Mouse (Mus musculus) neural tube, embryonic 15.5 days (tissue): ENCODE data around the gene Fau. TPM values are rescaled to one million over a fixed set of nuclear protein-coding genes. Genes with fewer than 3 reads are reported as not detected.

Source experiments
- ATAC-seq: fragments of 200-750 bp; cut with Nextera tagmentation; 2 replicates; pipeline ENCODE4 v1.8.0; 2017; ENCODE audit warnings: mild to moderate bottlenecking, moderate TSS enrichment, moderate library complexity; ENCODE audit not compliant: low FRiP score
- H3K27ac ChIP-seq: fragments of 300-500 bp; sonication (generic); replicated peaks from 2 replicates; pipeline ENCODE4 v1.5.1; 2015; ENCODE audit warnings: mild to moderate bottlenecking, inconsistent platforms
- H3K27me3 ChIP-seq: fragments of 300-500 bp; sonication (generic); replicated peaks from 2 replicates; pipeline ENCODE4 v1.6.1; 2015; ENCODE audit warnings: inconsistent platforms
- H3K36me3 ChIP-seq: fragments of 300-500 bp; sonication (generic); 2 replicates; pipeline ENCODE4 v1.6.1; 2015; ENCODE audit warnings: inconsistent platforms
- H3K4me1 ChIP-seq: fragments of 300-500 bp; sonication (generic); 2 replicates; pipeline ENCODE4 v1.6.1; 2015; ENCODE audit warnings: inconsistent platforms
- H3K4me2 ChIP-seq: fragments of 300-500 bp; sonication (generic); 2 replicates; pipeline ENCODE4 v1.6.1; 2015; ENCODE audit warnings: inconsistent platforms, mild to moderate bottlenecking, moderate library complexity
- H3K4me3 ChIP-seq: fragments of 300-500 bp; sonication (generic); replicated peaks from 2 replicates; pipeline ENCODE4 v1.5.1; 2015; ENCODE audit warnings: mild to moderate bottlenecking, inconsistent platforms
- H3K9ac ChIP-seq: fragments of 300-500 bp; sonication (generic); replicated peaks from 2 replicates; pipeline ENCODE4 v1.6.1; 2015; ENCODE audit warnings: mild to moderate bottlenecking, inconsistent platforms
- H3K9me3 ChIP-seq: fragments of 300-500 bp; sonication (generic); replicated peaks from 2 replicates; pipeline ENCODE4 v1.6.1; 2016; ENCODE audit warnings: inconsistent platforms
- WGBS: fragments of 180-500 bp; shearing (Covaris S2); methylation state at CpG from one replicate; pipeline ENCODE4 v1.1.7; 2015; ENCODE audit warnings: mixed read lengths; 5-methylcytosine and 5-hydroxymethylcytosine counted together
- polyA plus RNA-seq: library from polyadenylated mRNA; unstranded; fragments of >200 nt; fragmentation: Nextera tagmentation; extraction: Ambion mirVana; gene quantifications from 2 replicates; pipeline ENCODE4 v1.2.1, GENCODE M21; 2015

The Fau gene
- 522 and 591 TPM in 2 replicates for polyA plus RNA-seq

DNA sequence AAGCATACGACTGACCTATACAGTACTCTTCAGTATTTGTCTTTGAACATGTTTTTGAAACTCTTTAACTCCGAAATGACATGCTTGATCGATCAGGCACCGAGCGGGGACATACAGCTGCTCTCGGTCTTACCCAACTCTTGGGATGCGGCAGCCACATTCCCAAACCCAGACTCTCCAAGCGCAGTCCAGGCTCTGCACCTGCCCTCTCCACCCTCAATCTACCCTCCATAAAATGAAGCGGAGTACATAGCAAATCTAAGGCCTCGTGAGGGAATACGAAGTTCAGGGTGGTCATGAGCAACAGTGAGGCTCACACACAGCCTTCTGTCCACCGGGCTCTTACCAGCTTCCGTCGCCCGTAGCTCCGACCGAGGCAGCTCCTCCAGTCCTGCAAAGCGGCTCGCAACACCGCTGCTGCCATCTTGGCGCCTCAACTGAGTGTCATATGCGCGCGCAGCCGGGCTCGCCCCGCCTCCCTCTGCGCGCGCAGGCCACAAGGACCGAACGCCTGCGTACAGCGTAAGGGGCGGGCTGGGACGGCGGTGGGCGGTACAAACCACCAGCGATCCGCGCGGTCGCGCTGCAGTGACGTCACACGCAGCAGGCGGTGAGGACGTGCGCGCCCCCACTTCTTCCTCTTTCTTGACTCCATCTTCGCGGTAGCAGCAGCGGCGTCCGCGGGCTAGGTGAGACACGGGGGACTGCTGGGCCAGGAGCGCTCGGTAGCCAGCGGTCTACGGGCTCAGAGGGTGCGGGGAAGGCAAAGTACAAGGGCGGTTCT is at the start of gene Fau, which contains the start of gene Mrpl49:
TSS of gene Fau (plus strand) at position 532 of the 784 bp plus-strand sequence.
TSS of gene Mrpl49 (minus strand) at position 473 of the 784 bp plus-strand sequence.
- H3K4me2 ChIP-seq, result peak within 1 kb of the TSS; percentile 83
- under 1% methylated on average over 57 of the region's 63 CpGs for WGBS
- peaks cover 42% of the 10 kb centered on the region for H3K36me3 ChIP-seq
- peak within 1 kb of the TSS; percentile 91 for H3K9ac ChIP-seq
- peak within 1 kb of the TSS; percentile 91 for H3K4me3 ChIP-seq
- no peaks in the 10 kb centered on the region for H3K27me3 ChIP-seq
- ATAC-seq, result peak; percentile 90
- H3K27ac ChIP-seq, result peak within 1 kb of the TSS; percentile 87
- no peaks in the 10 kb centered on the region for H3K9me3 ChIP-seq
- H3K4me1 ChIP-seq, result peaks cover 49% of the 10 kb centered on the region

DNA sequence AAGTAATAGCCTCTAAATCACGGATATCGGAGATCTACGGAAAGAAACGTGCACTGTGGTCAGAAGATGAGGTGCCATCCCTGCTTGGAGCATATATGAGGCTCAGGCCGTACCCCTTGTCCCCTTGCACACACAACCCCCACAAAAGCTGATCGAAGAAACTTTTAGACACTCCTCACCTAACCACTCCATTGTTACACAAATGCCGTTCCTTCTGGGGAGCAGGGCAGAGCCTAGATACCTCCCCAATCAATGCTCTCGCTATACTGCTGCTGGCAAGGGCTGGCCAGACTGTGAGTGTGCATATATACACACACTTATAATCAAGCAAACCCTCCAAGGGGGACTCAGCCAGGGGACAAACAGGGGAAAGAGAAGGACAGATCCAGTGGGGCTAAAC is 48.5 kb upstream of the Fau start:
- Histone ChIP-seq H3K9ac (no peak overlapping the region), H3K4me1 (no peaks in the 10 kb centered on the region), H3K4me2 (no peak overlapping the region), H3K4me3 (no peak overlapping the region), H3K27me3 (peaks cover 7% of the 10 kb centered on the region), H3K9me3 (no peaks in the 10 kb centered on the region), H3K36me3 (no peaks in the 10 kb centered on the region), H3K27ac (no peak overlapping the region)
- WGBS, result 74% methylated on average over 8 of the region's 8 CpGs
- no peak for ATAC-seq

DNA sequence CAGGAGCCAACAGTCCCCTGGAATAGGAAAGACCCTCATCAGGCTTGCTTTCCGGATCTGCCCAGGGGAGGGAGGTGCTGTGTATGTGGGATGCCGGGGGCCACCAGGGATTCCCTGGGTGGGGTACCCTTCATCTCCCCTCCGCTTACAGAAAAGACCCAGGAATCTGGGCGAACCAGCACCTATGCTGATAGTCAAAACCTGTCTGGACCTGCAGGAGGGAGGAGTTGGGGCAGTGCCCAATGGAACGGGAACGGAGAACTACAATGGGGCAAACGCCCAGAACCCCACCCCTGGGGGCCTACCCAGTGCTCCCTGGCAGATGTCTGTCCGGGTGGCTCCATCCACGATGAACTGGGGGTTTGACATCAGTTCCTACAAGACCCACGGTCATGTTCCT is 44.0 kb upstream of the Fau start:
- H3K4me1 ChIP-seq, result peaks cover 20% of the 10 kb centered on the region
- no peak for ATAC-seq
- no peak overlapping the region for H3K9ac ChIP-seq
- peaks cover 29% of the 10 kb centered on the region for H3K27me3 ChIP-seq
- H3K27ac ChIP-seq, result no peak overlapping the region
- no peaks in the 10 kb centered on the region for H3K9me3 ChIP-seq
- no peak overlapping the region for H3K4me3 ChIP-seq
- H3K36me3 ChIP-seq, result no peaks in the 10 kb centered on the region
- 91% methylated on average over 10 of the region's 10 CpGs for WGBS
- H3K4me2 ChIP-seq, result no peak overlapping the region

DNA sequence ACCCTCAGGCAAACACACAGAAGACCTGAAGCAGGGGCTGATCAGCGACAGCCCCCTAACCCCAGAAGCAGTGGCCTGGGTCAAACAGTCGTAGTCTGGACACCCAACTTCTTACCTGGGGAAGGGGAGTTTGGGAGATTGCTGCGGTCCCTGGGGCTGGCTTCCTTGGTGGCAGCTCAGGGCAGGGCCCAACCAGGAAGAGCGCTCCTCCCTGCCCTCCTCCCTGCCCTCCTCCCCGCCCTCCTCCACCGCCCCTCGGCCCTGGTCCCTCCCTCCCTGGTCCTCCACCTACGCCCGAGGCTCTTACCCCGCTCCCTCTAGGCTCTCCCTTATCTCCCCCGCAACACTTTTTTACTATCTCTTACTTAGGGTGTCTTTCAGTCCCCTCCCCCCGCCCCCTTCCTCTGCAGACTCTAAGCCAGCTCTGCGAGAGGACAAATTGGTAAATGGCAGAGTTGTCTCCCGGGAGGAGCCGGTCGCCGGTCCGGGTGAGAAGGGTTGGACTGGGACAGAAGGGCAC is 42.6 kb upstream of the Fau start:
- H3K27ac ChIP-seq, result peak overlapping the region; percentile 18; the same call in 1 of the 2 replicates
- H3K9ac ChIP-seq, result peak overlapping the region; percentile 60
- peaks cover 29% of the 10 kb centered on the region for H3K27me3 ChIP-seq
- peak overlapping the region; percentile 84 for H3K4me2 ChIP-seq
- WGBS, result 2% methylated on average over 16 of the region's 18 CpGs
- no peaks in the 10 kb centered on the region for H3K9me3 ChIP-seq
- peak overlapping the region; percentile 49 for H3K4me3 ChIP-seq
- no peaks in the 10 kb centered on the region for H3K36me3 ChIP-seq
- H3K4me1 ChIP-seq, result peaks cover 21% of the 10 kb centered on the region
- ATAC-seq, result peak; percentile 40; the same call in 1 of the 2 replicates

DNA sequence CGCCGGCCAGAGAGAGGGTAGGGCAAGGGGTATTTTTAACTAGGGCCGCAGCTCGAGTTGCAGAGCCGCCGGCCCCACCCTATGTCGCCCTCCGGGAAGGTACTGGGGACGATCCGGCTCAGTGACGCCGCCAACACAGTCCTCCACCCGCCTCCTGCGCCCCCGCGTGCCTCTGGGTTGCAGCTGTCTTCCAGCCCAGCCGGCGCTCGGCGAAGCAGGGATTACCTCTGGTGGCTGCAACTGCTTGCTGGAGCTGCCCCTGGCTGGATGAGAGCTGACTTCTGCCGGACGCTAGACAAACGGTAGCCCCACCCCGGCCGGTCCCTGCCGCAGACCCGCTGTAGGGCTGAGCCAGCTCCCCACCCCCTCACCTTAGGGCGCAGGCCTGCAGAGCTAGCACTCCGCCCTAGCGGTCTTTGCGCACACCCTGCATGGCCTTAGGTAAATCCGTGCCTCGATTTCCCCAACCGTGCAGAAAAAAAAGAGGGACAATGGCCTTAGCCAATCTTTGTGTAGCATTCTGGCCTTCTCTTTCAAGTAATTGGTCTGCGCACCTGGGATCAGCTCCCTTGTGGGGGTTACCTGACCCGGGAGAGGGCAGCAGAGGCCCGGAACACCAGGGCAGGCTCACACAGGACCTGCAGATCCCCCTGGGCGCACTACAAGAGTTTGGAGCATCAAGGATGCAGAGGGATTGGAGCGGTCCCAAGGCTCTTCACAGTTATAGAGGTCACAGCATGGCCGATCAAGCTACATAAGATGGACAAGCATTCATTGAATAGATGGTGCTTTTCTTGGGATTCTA is 41.9 kb upstream of the Fau start, which contains the start of gene Capn1:
TSS of gene Capn1 (minus strand) at position 387 of the 805 bp plus-strand sequence.
- ATAC-seq, result peak; percentile 82; the same call in 1 of the 2 replicates
- peak within 1 kb of the TSS; percentile 18; the same call in 1 of the 2 replicates for H3K27ac ChIP-seq
- H3K4me1 ChIP-seq, result peaks cover 21% of the 10 kb centered on the region
- H3K4me2 ChIP-seq, result peak within 1 kb of the TSS; percentile 84
- peaks cover 29% of the 10 kb centered on the region for H3K27me3 ChIP-seq
- H3K4me3 ChIP-seq, result peak within 1 kb of the TSS; percentile 49
- WGBS, result 2% methylated on average over 40 of the region's 40 CpGs
- no peaks in the 10 kb centered on the region for H3K9me3 ChIP-seq
- H3K36me3 ChIP-seq, result no peaks in the 10 kb centered on the region
- peak within 1 kb of the TSS; percentile 60 for H3K9ac ChIP-seq

DNA sequence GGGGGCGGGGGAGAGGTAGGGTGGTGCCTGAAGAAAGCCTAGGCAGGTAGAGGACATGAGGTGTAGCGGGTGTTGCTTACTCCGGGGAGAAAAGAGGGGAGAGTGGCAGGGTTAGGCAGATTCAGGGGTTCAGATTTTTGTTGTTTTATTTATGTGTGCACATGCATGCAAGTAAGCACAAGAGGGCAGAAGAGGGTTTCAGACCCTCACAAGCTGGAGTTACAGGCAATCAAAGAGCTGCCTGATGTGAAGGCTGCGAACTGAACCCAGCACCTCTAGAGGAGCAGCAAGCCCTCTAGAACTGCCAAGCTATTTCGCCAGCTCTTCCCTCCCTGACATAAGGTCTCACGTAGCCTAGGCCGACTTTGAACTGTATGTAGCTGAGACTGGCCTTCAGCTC is 41.1 kb upstream of the Fau start:
- peak overlapping the region; percentile 84 for H3K4me2 ChIP-seq
- peaks cover 29% of the 10 kb centered on the region for H3K27me3 ChIP-seq
- no peak overlapping the region for H3K27ac ChIP-seq
- WGBS, result 44% methylated on average over 7 of the region's 7 CpGs
- H3K4me1 ChIP-seq, result peaks cover 21% of the 10 kb centered on the region
- H3K9ac ChIP-seq, result no peak overlapping the region
- no peak for ATAC-seq
- H3K4me3 ChIP-seq, result no peak overlapping the region
- H3K36me3 ChIP-seq, result no peaks in the 10 kb centered on the region
- no peaks in the 10 kb centered on the region for H3K9me3 ChIP-seq

DNA sequence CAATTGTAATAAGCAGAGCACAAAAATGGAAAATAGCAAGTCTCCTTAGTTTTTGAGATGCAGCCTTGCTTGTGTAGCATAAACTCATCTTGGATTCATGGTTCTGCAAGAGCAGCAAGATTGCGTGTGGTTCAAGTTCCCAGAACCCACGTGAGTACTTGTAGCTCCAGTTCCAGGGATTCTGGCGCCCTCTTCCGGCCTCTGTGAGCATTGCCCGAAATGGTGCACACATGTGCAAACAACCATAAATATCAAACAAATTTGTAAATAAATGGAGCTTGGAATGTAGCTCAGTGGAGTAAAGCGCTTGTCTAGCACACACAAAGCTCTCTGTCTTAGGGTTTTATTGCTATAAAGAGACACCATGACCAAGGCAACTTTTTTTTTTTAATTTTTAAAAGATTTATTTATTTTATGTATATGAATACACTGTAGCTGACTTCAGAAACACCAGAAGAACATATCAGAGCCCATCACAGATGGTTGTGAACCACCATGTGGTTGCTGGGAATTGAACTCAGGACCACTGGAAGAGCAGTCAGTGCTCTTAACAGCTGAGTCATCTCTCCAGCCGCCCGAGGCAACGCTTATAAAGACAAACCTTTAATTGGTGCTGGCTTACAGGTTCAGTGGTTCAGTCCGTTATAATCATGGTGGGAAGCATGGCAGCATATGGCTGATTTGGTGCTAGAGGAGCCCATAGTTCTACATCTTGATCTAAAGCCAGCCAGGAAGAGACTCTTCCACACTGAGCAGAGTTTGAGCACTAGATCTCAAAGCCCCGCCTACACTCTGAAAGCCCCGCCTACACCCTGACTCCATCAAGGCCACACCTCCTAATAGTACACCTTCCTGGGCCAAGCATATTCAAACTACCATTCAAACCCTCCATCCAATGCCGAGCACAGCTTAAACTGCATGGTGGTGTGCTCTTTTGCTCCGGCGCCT is 39.2 kb upstream of the Fau start:
- WGBS, result 29% methylated on average over 15 of the region's 15 CpGs
- no peak overlapping the region for H3K4me2 ChIP-seq
- no peaks in the 10 kb centered on the region for H3K9me3 ChIP-seq
- no peak for ATAC-seq
- H3K4me3 ChIP-seq, result no peak overlapping the region
- peaks cover 21% of the 10 kb centered on the region for H3K4me1 ChIP-seq
- H3K36me3 ChIP-seq, result no peaks in the 10 kb centered on the region
- H3K9ac ChIP-seq, result no peak overlapping the region
- no peak overlapping the region for H3K27ac ChIP-seq
- peaks cover 29% of the 10 kb centered on the region for H3K27me3 ChIP-seq

DNA sequence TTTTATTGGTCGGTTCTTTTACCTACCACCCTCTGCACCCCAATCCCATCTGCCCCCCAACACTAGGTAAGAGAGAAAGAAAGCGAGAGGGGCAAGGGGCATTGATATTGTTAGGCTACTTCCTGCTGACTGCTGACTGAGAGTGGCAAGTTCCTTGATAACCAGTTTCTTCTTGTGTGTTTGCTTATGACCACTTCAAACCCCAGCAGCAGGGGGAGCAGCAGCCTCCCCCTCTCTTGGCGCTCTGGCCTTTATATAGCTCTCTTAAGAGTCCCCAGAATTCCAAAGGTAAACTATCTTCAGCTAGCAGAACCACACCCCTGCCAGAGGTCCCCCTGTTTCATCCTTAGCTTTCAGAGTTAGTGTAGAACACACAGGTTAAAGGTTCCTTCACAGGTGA is 37.4 kb upstream of the Fau start:
- Histone ChIP-seq H3K4me3 (no peak overlapping the region), H3K9me3 (no peaks in the 10 kb centered on the region), H3K4me1 (peaks cover 15% of the 10 kb centered on the region), H3K36me3 (no peaks in the 10 kb centered on the region), H3K27ac (no peak overlapping the region), H3K9ac (no peak overlapping the region), H3K27me3 (peaks cover 18% of the 10 kb centered on the region), H3K4me2 (no peak overlapping the region)
- 63% methylated on average over 3 of the region's 3 CpGs for WGBS
- no peak for ATAC-seq

DNA sequence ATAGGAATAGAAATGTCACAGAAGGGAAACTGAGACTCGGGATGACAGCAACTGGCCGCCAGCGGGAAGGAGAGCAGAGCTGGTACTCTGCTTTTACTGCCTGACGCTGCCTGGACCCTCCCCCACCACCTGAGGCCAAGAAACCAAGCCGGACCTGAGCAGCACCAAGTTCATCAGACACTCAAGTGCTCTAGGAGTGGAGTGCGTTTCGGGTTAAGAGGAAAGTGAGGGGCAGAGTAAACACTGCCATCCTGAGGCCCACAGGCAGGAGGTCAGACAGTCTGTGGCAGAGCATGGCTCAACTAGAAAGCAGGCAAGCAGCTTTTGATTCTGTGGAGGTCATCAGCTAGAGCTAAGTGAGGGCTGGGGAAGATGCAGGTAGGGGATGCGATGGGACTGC is 34.6 kb upstream of the Fau start:
- WGBS, result 63% methylated on average over 8 of the region's 8 CpGs
- Histone ChIP-seq H3K27me3 (no peaks in the 10 kb centered on the region), H3K4me3 (no peak overlapping the region), H3K9me3 (no peaks in the 10 kb centered on the region), H3K27ac (no peak overlapping the region), H3K4me1 (0 out of 2 replicates have a peak, but pooled peaks cover 3% of the 10 kb centered on the region), H3K4me2 (no peak overlapping the region), H3K9ac (no peak overlapping the region), H3K36me3 (no peaks in the 10 kb centered on the region)
- no peak for ATAC-seq

DNA sequence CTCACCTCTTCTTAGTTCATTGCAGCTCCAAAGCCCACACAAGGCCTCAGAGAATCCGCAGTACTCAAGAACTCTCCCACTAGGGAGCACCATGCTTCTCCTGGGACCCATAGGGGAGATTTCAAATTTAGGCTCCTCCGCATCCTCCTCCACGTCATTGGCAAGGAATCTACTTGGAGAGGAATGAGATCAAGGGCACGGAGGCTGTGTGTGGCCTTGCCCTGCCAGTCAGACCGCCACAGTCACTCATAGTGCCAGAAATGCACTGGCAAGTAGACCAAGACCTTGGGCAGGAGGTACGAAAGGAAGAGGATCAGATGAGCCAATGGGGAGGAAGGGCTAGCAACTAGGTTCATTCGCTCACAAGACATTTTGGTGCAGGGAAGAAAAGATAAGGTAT is 33.7 kb upstream of the Fau start:
- H3K27ac ChIP-seq, result no peak overlapping the region
- H3K4me3 ChIP-seq, result no peak overlapping the region
- no peaks in the 10 kb centered on the region for H3K4me1 ChIP-seq
- no peak for ATAC-seq
- no peak overlapping the region for H3K9ac ChIP-seq
- 90% methylated on average over 7 of the region's 7 CpGs for WGBS
- H3K9me3 ChIP-seq, result no peaks in the 10 kb centered on the region
- no peak overlapping the region for H3K4me2 ChIP-seq
- no peaks in the 10 kb centered on the region for H3K36me3 ChIP-seq
- no peaks in the 10 kb centered on the region for H3K27me3 ChIP-seq

DNA sequence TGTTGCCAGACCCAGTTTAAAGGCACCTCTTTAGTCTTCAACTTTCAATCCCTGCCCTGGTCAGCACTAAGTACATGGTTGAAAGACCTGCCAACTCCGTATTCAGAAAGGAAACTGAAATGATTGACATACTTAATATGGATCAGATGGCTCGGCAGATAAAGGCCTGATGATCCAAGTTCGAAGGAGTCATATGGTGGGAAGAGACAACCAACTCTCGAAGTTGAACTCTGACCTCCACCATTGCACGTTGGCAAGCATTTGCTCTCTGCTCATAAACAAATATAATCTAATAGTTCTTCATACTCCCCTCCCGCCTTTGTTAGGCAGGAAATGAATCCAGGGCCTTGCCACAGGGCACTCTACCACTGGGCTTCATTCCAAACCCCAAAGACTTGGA is 28.7 kb upstream of the Fau start:
- Histone ChIP-seq H3K9ac (no peak overlapping the region), H3K36me3 (no peaks in the 10 kb centered on the region), H3K4me2 (no peak overlapping the region), H3K27ac (no peak overlapping the region), H3K9me3 (no peaks in the 10 kb centered on the region), H3K4me3 (no peak overlapping the region), H3K27me3 (no peaks in the 10 kb centered on the region), H3K4me1 (no peaks in the 10 kb centered on the region)
- ATAC-seq, result no peak
- 91% methylated on average over 6 of the region's 6 CpGs for WGBS
